Mouse (Mus musculus): ENCODE measurements around the gene Tlx1.

GRCm38 (mm10) chr19:45143214-45143895 is 7.1 kb upstream of the Tlx1 start:
- TF ChIP-seq CTCF (IDR thresholded peaks at IDR 0.05; ENCODE audit: low read depth) (no peak), EP300 (optimal IDR thresholded peaks at IDR 0.05) (no peak)
